Mouse (Mus musculus): ENCODE measurements around the gene Plk5. TPM values are rescaled to one million over a fixed set of nuclear protein-coding genes. Genes with fewer than 3 reads are reported as not detected.

The Plk5 gene
- polyA plus RNA-seq, 1 experiment from 2014 or later, result 1.8 TPM

GRCm38 (mm10) chr10:80395025-80395627 lies 38.9 kb downstream of the Plk5 start:
- Histone ChIP-seq H3K9me3 (no peaks in the 10 kb centered on the region), H3K4me1 (peaks cover 18% of the 10 kb centered on the region), H3K27me3 (no peaks in the 10 kb centered on the region), H3K36me3 (peaks cover 75% of the 10 kb centered on the region), H3K4me2 (no peak overlapping the region), H3K4me3 (0 out of 2 replicates have a peak overlapping the region, but pooled peaks have one; percentile 2), H3K9ac (no peak overlapping the region), H3K27ac (no peak overlapping the region)
- ATAC-seq (ENCODE audit: insufficient number of reproducible peaks, insufficient read depth, low FRiP score, low TSS enrichment, low read depth), result no peak
- 94% methylated on average over 35 of the region's 35 CpGs for WGBS

DNA sequence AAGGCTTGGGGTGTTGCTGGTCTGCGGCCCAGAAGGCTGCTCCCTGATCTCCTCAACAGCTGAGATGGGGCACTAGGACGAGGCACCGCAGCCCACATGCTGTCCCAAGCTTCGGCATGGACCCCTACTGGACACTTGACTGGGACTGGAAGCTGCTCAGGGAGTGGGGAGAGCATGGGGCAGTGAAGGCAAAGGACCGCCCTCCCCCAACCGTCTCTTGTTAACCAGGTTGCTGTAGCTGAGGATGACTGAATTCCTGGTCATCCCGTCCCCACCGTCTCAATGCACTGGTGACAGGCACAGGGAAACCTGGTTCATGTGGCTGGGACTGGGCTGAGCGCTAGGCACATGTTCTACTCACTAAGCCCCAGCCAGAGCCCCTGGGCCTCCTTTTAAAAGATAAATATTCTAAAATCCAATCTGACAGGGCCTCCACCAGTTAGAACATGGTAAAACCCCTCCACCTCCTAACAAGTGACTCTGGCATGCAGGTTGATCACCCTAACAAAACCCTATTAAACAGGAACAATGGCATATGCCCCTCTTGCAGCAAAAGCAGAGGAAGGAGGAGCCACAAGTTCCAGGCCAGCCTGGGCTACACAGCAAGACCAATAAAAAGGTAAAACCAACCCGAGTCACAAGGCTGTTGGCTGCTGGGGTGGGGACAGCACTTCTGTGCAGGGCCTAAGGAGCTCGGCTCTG lies 40.7 kb downstream of the Plk5 start:
- H3K27ac ChIP-seq, result 0 out of 2 replicates have a peak overlapping the region, but pooled peaks have one; percentile 99
- no peaks in the 10 kb centered on the region for H3K9me3 ChIP-seq
- WGBS, result 93% methylated on average over 11 of the region's 11 CpGs
- H3K9ac ChIP-seq, result peak overlapping the region; percentile 96
- peak overlapping the region; percentile 79 for H3K4me2 ChIP-seq
- peaks cover 67% of the 10 kb centered on the region for H3K36me3 ChIP-seq
- no peak for ATAC-seq (ENCODE audit: insufficient number of reproducible peaks, insufficient read depth, low FRiP score, low TSS enrichment, low read depth)
- peaks cover 25% of the 10 kb centered on the region for H3K4me1 ChIP-seq
- H3K27me3 ChIP-seq, result no peaks in the 10 kb centered on the region
- peak overlapping the region; percentile 70 for H3K4me3 ChIP-seq

GRCm38 (mm10) chr10:80397524-80398173 lies 41.4 kb downstream of the Plk5 start:
- WGBS, result 49% methylated on average over 8 of the region's 8 CpGs

GRCm38 (mm10) chr10:80398174-80398535 lies 41.9 kb downstream of the Plk5 start:
- peak overlapping the region; percentile 79 for H3K4me2 ChIP-seq
- ATAC-seq (ENCODE audit: insufficient number of reproducible peaks, insufficient read depth, low FRiP score, low TSS enrichment, low read depth), result no peak
- peaks cover 25% of the 10 kb centered on the region for H3K4me1 ChIP-seq
- H3K36me3 ChIP-seq, result peaks cover 67% of the 10 kb centered on the region
- H3K9me3 ChIP-seq, result no peaks in the 10 kb centered on the region
- 0% methylated on average over 1 of the region's 1 CpGs for WGBS
- no peaks in the 10 kb centered on the region for H3K27me3 ChIP-seq
- peak overlapping the region; percentile 96 for H3K9ac ChIP-seq
- peak overlapping the region; percentile 70 for H3K4me3 ChIP-seq
- peak overlapping the region; percentile 99 for H3K27ac ChIP-seq

More at GRCm38 (mm10) chr10:80397524-80398173, 41.4 kb downstream of the Plk5 start:
- Histone ChIP-seq H3K4me3 (peak overlapping the region; percentile 70), H3K4me1 (peaks cover 25% of the 10 kb centered on the region), H3K4me2 (peak overlapping the region; percentile 79), H3K36me3 (peaks cover 67% of the 10 kb centered on the region), H3K27ac (peak overlapping the region; percentile 99; the same call in 1 of the 2 replicates), H3K9ac (peak overlapping the region; percentile 96), H3K27me3 (no peaks in the 10 kb centered on the region), H3K9me3 (no peaks in the 10 kb centered on the region)
- ATAC-seq (ENCODE audit: insufficient number of reproducible peaks, insufficient read depth, low FRiP score, low TSS enrichment, low read depth), result no peak

GRCm38 (mm10) chr10:80398719-80399190 lies 42.5 kb downstream of the Plk5 start:
- peaks cover 25% of the 10 kb centered on the region for H3K4me1 ChIP-seq
- ATAC-seq (ENCODE audit: insufficient number of reproducible peaks, insufficient read depth, low FRiP score, low TSS enrichment, low read depth), result peak; percentile 79
- peak overlapping the region; percentile 96 for H3K9ac ChIP-seq
- H3K4me2 ChIP-seq, result peak overlapping the region; percentile 79
- H3K36me3 ChIP-seq, result peaks cover 67% of the 10 kb centered on the region
- no peaks in the 10 kb centered on the region for H3K27me3 ChIP-seq
- peak overlapping the region; percentile 99 for H3K27ac ChIP-seq
- under 1% methylated on average over 46 of the region's 59 CpGs for WGBS
- H3K4me3 ChIP-seq, result peak overlapping the region; percentile 70
- H3K9me3 ChIP-seq, result no peaks in the 10 kb centered on the region

- no peaks in the 10 kb centered on the region for H3K9me3 ChIP-seq
- ATAC-seq (ENCODE audit: insufficient number of reproducible peaks, insufficient read depth, low FRiP score, low TSS enrichment, low read depth), result peak; percentile 95
- peaks cover 25% of the 10 kb centered on the region for H3K4me1 ChIP-seq
- H3K4me3 ChIP-seq, result peak within 1 kb of the TSS; percentile 70
- H3K9ac ChIP-seq, result peak within 1 kb of the TSS; percentile 96
- WGBS, result 0% methylated on average over 72 of the region's 82 CpGs
- peak within 1 kb of the TSS; percentile 79 for H3K4me2 ChIP-seq
- no peaks in the 10 kb centered on the region for H3K27me3 ChIP-seq
- H3K27ac ChIP-seq, result peak within 1 kb of the TSS; percentile 99
- H3K36me3 ChIP-seq, result peaks cover 67% of the 10 kb centered on the region
These were observed 43.1 kb downstream of the Plk5 start, which contains the start of gene Mbd3 for GRCm38 (mm10) chr10:80399191-80399972. Gene Mbd3 (minus strand): TSS chr10:80399550.

- H3K27ac ChIP-seq, result peak overlapping the region; percentile 90
- no peak for ATAC-seq (ENCODE audit: insufficient number of reproducible peaks, insufficient read depth, low FRiP score, low TSS enrichment, low read depth)
- peak overlapping the region; percentile 70 for H3K4me3 ChIP-seq
- no peaks in the 10 kb centered on the region for H3K9me3 ChIP-seq
- peaks cover 64% of the 10 kb centered on the region for H3K36me3 ChIP-seq
- H3K27me3 ChIP-seq, result no peaks in the 10 kb centered on the region
- WGBS, result 13% methylated on average over 17 of the region's 17 CpGs
- H3K4me2 ChIP-seq, result peak overlapping the region; percentile 79
- peaks cover 29% of the 10 kb centered on the region for H3K4me1 ChIP-seq
- peak overlapping the region; percentile 74 for H3K9ac ChIP-seq
These were observed 43.9 kb downstream of the Plk5 start for GRCm38 (mm10) chr10:80399973-80400703.

GRCm38 (mm10) chr10:80400704-80401161 lies 44.5 kb downstream of the Plk5 start:
- Histone ChIP-seq H3K36me3 (peaks cover 58% of the 10 kb centered on the region), H3K4me1 (peaks cover 35% of the 10 kb centered on the region), H3K27me3 (no peaks in the 10 kb centered on the region), H3K27ac (peak overlapping the region; percentile 90), H3K9me3 (no peaks in the 10 kb centered on the region), H3K4me3 (peak overlapping the region; percentile 70; the same call in 1 of the 2 replicates), H3K9ac (peak overlapping the region; percentile 74), H3K4me2 (peak overlapping the region; percentile 79)
- 74% methylated on average over 4 of the region's 4 CpGs for WGBS
- ATAC-seq (ENCODE audit: insufficient number of reproducible peaks, insufficient read depth, low FRiP score, low TSS enrichment, low read depth), result no peak

GRCm38 (mm10) chr10:80403044-80403692 lies 46.9 kb downstream of the Plk5 start:
- H3K9ac ChIP-seq, result no peak overlapping the region
- H3K4me1 ChIP-seq, result peaks cover 38% of the 10 kb centered on the region
- H3K36me3 ChIP-seq, result peaks cover 39% of the 10 kb centered on the region
- ATAC-seq (ENCODE audit: insufficient number of reproducible peaks, insufficient read depth, low FRiP score, low TSS enrichment, low read depth), result no peak
- no peaks in the 10 kb centered on the region for H3K9me3 ChIP-seq
- no peak overlapping the region for H3K4me2 ChIP-seq
- H3K27ac ChIP-seq, result no peak overlapping the region
- no peak overlapping the region for H3K4me3 ChIP-seq
- H3K27me3 ChIP-seq, result no peaks in the 10 kb centered on the region
- WGBS, result 93% methylated on average over 4 of the region's 4 CpGs

DNA sequence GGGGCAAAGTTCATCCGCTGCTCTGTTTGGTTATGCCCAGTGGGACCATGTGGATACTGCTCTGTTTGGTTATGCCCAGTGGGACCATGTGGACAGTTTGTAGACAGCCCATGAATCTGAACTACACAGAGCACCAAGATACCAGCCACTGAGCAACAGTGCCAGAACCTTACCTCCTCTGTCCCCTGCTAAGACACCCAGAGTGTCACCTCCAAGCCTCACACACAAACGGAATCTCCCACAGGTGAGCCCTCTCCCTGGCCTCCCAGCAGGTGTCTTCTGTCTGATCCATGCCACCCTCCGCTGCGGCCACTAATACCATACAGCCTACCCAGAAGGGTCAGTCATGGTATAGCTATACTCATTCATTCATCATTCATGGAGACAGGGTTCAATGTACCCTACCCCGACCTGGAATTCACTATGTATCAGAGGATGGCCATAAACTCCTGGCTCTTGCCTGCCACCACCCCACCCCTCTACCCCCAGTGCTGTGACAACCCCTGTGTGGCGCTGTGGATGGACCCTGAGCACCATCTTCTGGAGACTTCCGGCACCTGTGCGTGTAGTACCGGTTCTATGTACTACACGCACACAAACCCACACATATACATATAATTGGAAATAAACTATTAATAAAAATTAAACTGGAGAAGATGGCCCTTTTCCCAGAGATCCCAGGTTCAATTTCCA lies 49.4 kb downstream of the Plk5 start:
- no peaks in the 10 kb centered on the region for H3K27me3 ChIP-seq
- peaks cover 63% of the 10 kb centered on the region for H3K36me3 ChIP-seq
- no peak for ATAC-seq (ENCODE audit: insufficient number of reproducible peaks, insufficient read depth, low FRiP score, low TSS enrichment, low read depth)
- no peak overlapping the region for H3K27ac ChIP-seq
- H3K9ac ChIP-seq, result peak overlapping the region; percentile 94
- H3K4me3 ChIP-seq, result peak overlapping the region; percentile 95
- peaks cover 31% of the 10 kb centered on the region for H3K4me1 ChIP-seq
- no peaks in the 10 kb centered on the region for H3K9me3 ChIP-seq
- H3K4me2 ChIP-seq, result peak overlapping the region; percentile 94
- WGBS, result 55% methylated on average over 10 of the region's 10 CpGs
